Mouse (Mus musculus) urinary bladder, adult 2 months (tissue): Measurements from ENCODE around the gene Olfr883. TPM values are rescaled to one million over a fixed set of nuclear protein-coding genes. Genes with fewer than 3 reads are reported as not detected.

ENCODE experiments used
- DNase-seq: peaks from one replicate; pipeline ENCODE4 v3.0.0; 2022; ENCODE audit warnings: low spot score
- polyA plus RNA-seq: library from polyadenylated mRNA; depleted of rRNA; stranded (reverse); fragments of >200 nt; gene quantifications from 2 replicates; pipeline ENCODE4 v1.2.3, GENCODE M21; 2012; rRNA removed

Gene Olfr883
- not detected in 2 replicates for polyA plus RNA-seq

DNA sequence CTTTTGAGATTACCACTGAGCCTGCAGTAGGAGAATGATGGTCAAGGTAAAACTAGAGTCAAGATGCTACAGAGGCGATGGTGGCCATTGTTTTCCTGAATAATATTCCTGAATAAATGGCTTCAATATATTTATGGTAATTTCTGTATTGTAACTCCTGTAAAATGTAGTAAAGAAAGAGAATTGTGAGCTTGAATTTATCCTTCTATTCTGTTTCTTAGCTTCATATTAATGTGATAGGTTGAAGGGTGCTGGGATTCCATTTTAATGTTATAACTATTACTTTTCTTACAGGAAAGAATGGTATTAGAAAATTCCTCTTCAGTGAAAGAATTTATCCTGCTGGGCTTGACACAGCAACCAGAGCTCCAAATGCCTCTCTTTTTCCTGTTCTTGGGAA lies at the start of gene Olfr883:
TSS of gene Olfr883 (plus strand) at position 301 of the 400 bp plus-strand sequence.
- DNase-seq: no peak

DNA sequence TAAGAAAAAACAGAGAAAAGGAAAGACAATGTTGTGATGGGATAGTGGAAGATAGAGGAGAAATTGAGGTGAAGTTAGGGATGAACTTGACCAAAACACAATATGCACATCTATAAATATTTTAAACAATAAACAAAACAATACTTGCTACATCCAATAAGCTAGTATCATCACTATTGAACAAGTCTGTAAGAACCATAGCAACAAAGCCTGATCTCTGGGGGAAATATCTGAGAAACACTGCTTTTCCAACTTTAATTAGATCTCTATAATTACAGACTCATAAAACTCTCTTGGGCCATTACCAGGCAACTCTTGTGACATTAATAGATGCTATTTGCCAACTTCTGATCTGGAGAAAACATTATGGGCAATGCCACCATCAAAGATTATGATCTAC lies 34.1 kb upstream of the Olfr883 start, which contains the start of gene Olfr881:
TSS of gene Olfr881 (plus strand) at position 301 of the 400 bp plus-strand sequence.
- DNase-seq: no peak

- DNase-seq: no peak
These were observed 26.9 kb upstream of the Olfr883 start for GRCm38 (mm10) chr9:37998581-37999204.

DNA sequence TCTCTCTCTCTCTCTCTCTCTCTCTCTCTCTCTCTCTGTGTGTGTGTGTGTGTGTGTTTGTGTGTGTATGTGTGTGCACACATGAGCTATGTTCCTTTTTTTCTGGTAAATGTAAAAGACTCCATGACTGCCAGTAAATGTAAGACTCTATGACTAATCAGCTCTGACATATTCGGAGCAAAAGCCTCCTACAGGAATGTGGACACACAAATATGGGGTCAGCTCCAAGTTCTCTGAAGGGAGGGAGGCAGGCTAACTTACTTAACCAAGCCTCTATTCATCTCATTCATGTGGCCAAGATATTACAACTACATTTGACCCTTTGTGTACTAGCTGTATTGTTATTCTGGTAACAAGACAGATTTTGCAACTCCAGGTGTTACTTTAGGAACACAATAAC lies 25.6 kb upstream of the Olfr883 start:
- DNase-seq: no peak

- no peak for DNase-seq
These were observed 20.6 kb downstream of the Olfr883 start, which contains the start of gene Olfr884 for GRCm38 (mm10) chr9:38046255-38046654. TSS of gene Olfr884 (plus strand) at chr9:38046555.

GRCm38 (mm10) chr9:38061022-38061421 lies 35.4 kb downstream of the Olfr883 start, which contains the start of gene Olfr885:
TSS of gene Olfr885 (plus strand) at chr9:38061322.
- DNase-seq: no peak

Other genes starting within 250 kb of the Olfr883 start
- not detected in 2 replicates for gene Olfr876, start 222.8 kb upstream of the Olfr883 start, polyA plus RNA-seq
- gene Olfr877, start 171.5 kb upstream of the Olfr883 start, polyA plus RNA-seq: not detected in 2 replicates
- gene Olfr145, start 129.1 kb upstream of the Olfr883 start, polyA plus RNA-seq: not detected in 2 replicates
- not detected in 2 replicates for gene Olfr878, start 108.0 kb upstream of the Olfr883 start, polyA plus RNA-seq
- gene Olfr881, start 34.0 kb upstream of the Olfr883 start, polyA plus RNA-seq: not detected in 2 replicates
- not detected in 2 replicates for gene Olfr884, start 20.7 kb downstream of the Olfr883 start, polyA plus RNA-seq
- not detected in 2 replicates for gene Olfr885, start 35.5 kb downstream of the Olfr883 start, polyA plus RNA-seq
- not detected in 2 replicates for gene Olfr887, start 58.3 kb downstream of the Olfr883 start, polyA plus RNA-seq
- not detected in 2 replicates for gene Olfr888, start 82.3 kb downstream of the Olfr883 start, polyA plus RNA-seq
- gene Olfr889, start 89.4 kb downstream of the Olfr883 start, polyA plus RNA-seq: not detected in 2 replicates
- gene Olfr890, start 116.7 kb downstream of the Olfr883 start, polyA plus RNA-seq: not detected in 2 replicates
- gene Olfr891, start 155.0 kb downstream of the Olfr883 start, polyA plus RNA-seq: not detected in 2 replicates
- gene Olfr893, start 182.6 kb downstream of the Olfr883 start, polyA plus RNA-seq: 0.18 and 0.36 TPM in 2 replicates
- gene Olfr894, start 192.2 kb downstream of the Olfr883 start, polyA plus RNA-seq: not detected in 2 replicates
- 0.12 and 0.19 TPM in 2 replicates for gene Olfr143, start 227.0 kb downstream of the Olfr883 start, polyA plus RNA-seq
- gene Olfr895, start 242.0 kb downstream of the Olfr883 start, polyA plus RNA-seq: 0.27 and 0.48 TPM in 2 replicates